Mouse (Mus musculus) cerebellum, adult 8-10 months (tissue): ENCODE measurements around the gene Tnnc1.

ENCODE experiments used
- DNase-seq: peaks from one replicate; pipeline ENCODE4 v3.0.0; 2022

The Tnnc1 gene

GRCm38 (mm10) chr14:31208084-31208483 lies at the start of gene Tnnc1:
TSS of gene Tnnc1 (plus strand) at chr14:31208312.
- DNase-seq: no peak

- DNase-seq: no peak
These were observed 47.6 kb upstream of the Tnnc1 start for GRCm38 (mm10) chr14:31160196-31161150.

GRCm38 (mm10) chr14:31161191-31161590 lies 46.9 kb upstream of the Tnnc1 start:
- DNase-seq: no peak

- no peak for DNase-seq
These were observed 46.5 kb upstream of the Tnnc1 start for GRCm38 (mm10) chr14:31161638-31162037.

GRCm38 (mm10) chr14:31164067-31164466 lies 44.0 kb upstream of the Tnnc1 start:
- peak; percentile 69 for DNase-seq

GRCm38 (mm10) chr14:31165010-31165409 lies 43.1 kb upstream of the Tnnc1 start:
- DNase-seq: no peak

GRCm38 (mm10) chr14:31165458-31165857 lies 42.7 kb upstream of the Tnnc1 start:
- no peak for DNase-seq

- no peak for DNase-seq
These were observed 42.0 kb upstream of the Tnnc1 start for GRCm38 (mm10) chr14:31165991-31166630.

GRCm38 (mm10) chr14:31166827-31167226 lies 41.3 kb upstream of the Tnnc1 start:
- DNase-seq: no peak

- no peak for DNase-seq
These were observed 39.7 kb upstream of the Tnnc1 start, which contains the start of gene Stab1 for GRCm38 (mm10) chr14:31168425-31168824. TSS of gene Stab1 (minus strand) at chr14:31168641.

- DNase-seq: no peak
These were observed 38.6 kb upstream of the Tnnc1 start for GRCm38 (mm10) chr14:31169508-31169907.

- DNase-seq: no peak
These were observed 37.1 kb upstream of the Tnnc1 start for GRCm38 (mm10) chr14:31170963-31171362.

GRCm38 (mm10) chr14:31171386-31171785 lies 36.7 kb upstream of the Tnnc1 start:
- DNase-seq: peak; percentile 61

GRCm38 (mm10) chr14:31171821-31172220 lies 36.3 kb upstream of the Tnnc1 start:
- no peak for DNase-seq

- no peak for DNase-seq
These were observed 35.2 kb upstream of the Tnnc1 start for GRCm38 (mm10) chr14:31172781-31173455.

GRCm38 (mm10) chr14:31173537-31173936 lies 34.6 kb upstream of the Tnnc1 start:
- DNase-seq: no peak

- no peak for DNase-seq
These were observed 30.8 kb upstream of the Tnnc1 start for GRCm38 (mm10) chr14:31177287-31177686.

- no peak for DNase-seq
These were observed 30.4 kb upstream of the Tnnc1 start for GRCm38 (mm10) chr14:31177715-31178114.

- DNase-seq: no peak
These were observed 28.3 kb upstream of the Tnnc1 start for GRCm38 (mm10) chr14:31179677-31180365.

GRCm38 (mm10) chr14:31181512-31181911 lies 26.6 kb upstream of the Tnnc1 start:
- no peak for DNase-seq

GRCm38 (mm10) chr14:31182786-31183290 lies 25.3 kb upstream of the Tnnc1 start:
- DNase-seq: no peak

- DNase-seq: no peak
These were observed 24.6 kb upstream of the Tnnc1 start for GRCm38 (mm10) chr14:31183541-31183940.

- DNase-seq: no peak
These were observed 23.9 kb upstream of the Tnnc1 start for GRCm38 (mm10) chr14:31184195-31184594.
